Mouse (Mus musculus) forebrain, embryonic 11.5 days (tissue): ENCODE results near the gene Ccdc12. TPM values are rescaled to one million over a fixed set of nuclear protein-coding genes. Genes with fewer than 3 reads are reported as not detected.

Source experiments
- ATAC-seq: fragments of 200-750 bp; cut with Nextera tagmentation; replicated peaks from 2 replicates; pipeline ENCODE4 v1.8.0; 2017; ENCODE audit warnings: moderate TSS enrichment; ENCODE audit not compliant: low FRiP score
- DNase-seq: peaks from one replicate; pipeline ENCODE4 v3.0.0-alpha.2; 2017; ENCODE audit warnings: low spot score
- H3K27ac ChIP-seq: fragments of 300-500 bp; sonication (generic); 2 replicates; pipeline ENCODE4 v1.5.1; 2014; ENCODE audit warnings: low read depth, low read length
- H3K27me3 ChIP-seq: fragments of 300-500 bp; sonication (generic); 2 replicates; pipeline ENCODE4 v1.6.1; 2014; ENCODE audit warnings: mild to moderate bottlenecking, low read length, mixed read lengths; ENCODE audit not compliant: control insufficient read depth, insufficient read depth
- H3K36me3 ChIP-seq: fragments of 300-500 bp; sonication (generic); 2 replicates; pipeline ENCODE4 v1.6.1; 2014; ENCODE audit warnings: mild to moderate bottlenecking, low read length, moderate library complexity, mixed read lengths; ENCODE audit not compliant: control insufficient read depth, insufficient read depth
- H3K4me1 ChIP-seq: fragments of 300-500 bp; sonication (generic); replicated peaks from 2 replicates; pipeline ENCODE4 v1.6.1; 2014; ENCODE audit warnings: low read length, mixed read lengths; ENCODE audit not compliant: control insufficient read depth, insufficient read depth
- H3K4me2 ChIP-seq: fragments of 300-500 bp; sonication (generic); 2 replicates; pipeline ENCODE4 v1.6.1; 2014; ENCODE audit warnings: low read depth, mild to moderate bottlenecking, low read length, moderate library complexity, mixed read lengths; ENCODE audit not compliant: severe bottlenecking
- H3K4me3 ChIP-seq: fragments of 300-500 bp; sonication (generic); 2 replicates; pipeline ENCODE4 v1.5.1; 2014; ENCODE audit warnings: low read depth, low read length
- H3K9ac ChIP-seq: fragments of 300-500 bp; sonication (generic); 2 replicates; pipeline ENCODE4 v1.6.1; 2014; ENCODE audit warnings: low read length
- H3K9me3 ChIP-seq: fragments of 300-500 bp; sonication (generic); 2 replicates; pipeline ENCODE4 v1.6.1; 2016; ENCODE audit warnings: low read length, mixed read lengths; ENCODE audit not compliant: control insufficient read depth
- WGBS: fragments of 180-500 bp; shearing (Covaris S2); extraction: QIAGEN DNeasy Blood & Tissue Kit; methylation state at CpG from one replicate; pipeline ENCODE4 v1.1.7; 2014; 5-methylcytosine and 5-hydroxymethylcytosine counted together
- polyA plus RNA-seq: library from polyadenylated mRNA; unstranded; fragments of >200 nt; fragmentation: Nextera tagmentation; extraction: Ambion mirVana; gene quantifications from 2 replicates; pipeline ENCODE4 v1.2.1, GENCODE M21; 2014

Ccdc12 gene
- polyA plus RNA-seq, 1 experiment from 2014 or later = 149 TPM

GRCm38 (mm10) chr9:110652963-110653654 lies 3.2 kb upstream of the Ccdc12 start:
- Histone ChIP-seq H3K9me3 (no peaks in the 10 kb centered on the region), H3K36me3 (no peaks in the 10 kb centered on the region), H3K27me3 (peaks cover 7% of the 10 kb centered on the region; the same call in 1 of the 2 replicates), H3K4me2 (peak overlapping the region; percentile 98), H3K4me3 (peak overlapping the region; percentile 67), H3K4me1 (peaks cover 30% of the 10 kb centered on the region), H3K27ac (no peak overlapping the region), H3K9ac (peak overlapping the region; percentile 64)
- DNase-seq (no peak), ATAC-seq (no peak)
- WGBS = 22% methylated on average over 14 of the region's 14 CpGs

- Histone ChIP-seq H3K4me2 (peak within 1 kb of the TSS; percentile 98), H3K36me3 (no peaks in the 10 kb centered on the region), H3K9me3 (no peaks in the 10 kb centered on the region), H3K4me1 (peaks cover 30% of the 10 kb centered on the region), H3K27me3 (peaks cover 7% of the 10 kb centered on the region; the same call in 1 of the 2 replicates), H3K27ac (peak within 1 kb of the TSS; percentile 31; the same call in 1 of the 2 replicates), H3K4me3 (peak within 1 kb of the TSS; percentile 67), H3K9ac (peak within 1 kb of the TSS; percentile 64)
- DNase-seq = peak; percentile 92
- under 1% methylated on average over 75 of the region's 75 CpGs for WGBS
- ATAC-seq = peak; percentile 73
These were observed 2.4 kb upstream of the Ccdc12 start, which contains the start of gene Nbeal2 for GRCm38 (mm10) chr9:110653655-110654461. Gene Nbeal2, minus strand, starts transcription at chr9:110654161.

- Histone ChIP-seq H3K27me3 (peaks cover 7% of the 10 kb centered on the region; the same call in 1 of the 2 replicates), H3K4me2 (peak overlapping the region; percentile 98; the same call in 1 of the 2 replicates), H3K9me3 (no peaks in the 10 kb centered on the region), H3K9ac (no peak overlapping the region), H3K4me1 (peaks cover 28% of the 10 kb centered on the region), H3K27ac (peak overlapping the region; percentile 31; the same call in 1 of the 2 replicates), H3K4me3 (peak overlapping the region; percentile 67), H3K36me3 (no peaks in the 10 kb centered on the region)
- no peak for DNase-seq
- 84% methylated on average over 19 of the region's 19 CpGs for WGBS
- no peak for ATAC-seq
These were observed 1.3 kb upstream of the Ccdc12 start for GRCm38 (mm10) chr9:110654726-110655650.

GRCm38 (mm10) chr9:110655651-110656007 lies 674 bp upstream of the Ccdc12 start:
- Histone ChIP-seq H3K27me3 (peaks cover 7% of the 10 kb centered on the region; the same call in 1 of the 2 replicates), H3K4me1 (peaks cover 27% of the 10 kb centered on the region), H3K27ac (peak overlapping the region; percentile 85; the same call in 1 of the 2 replicates), H3K9me3 (no peaks in the 10 kb centered on the region), H3K4me2 (peak overlapping the region; percentile 76), H3K9ac (peak overlapping the region; percentile 86; the same call in 1 of the 2 replicates), H3K4me3 (peak overlapping the region; percentile 68), H3K36me3 (no peaks in the 10 kb centered on the region)
- DNase-seq = no peak
- 84% methylated on average over 10 of the region's 10 CpGs for WGBS
- peak; percentile 3; the same call in 1 of the 2 replicates for ATAC-seq

- 83% methylated on average over 13 of the region's 13 CpGs for WGBS
- no peak for ATAC-seq
- no peaks in the 10 kb centered on the region for H3K36me3 ChIP-seq
- peak overlapping the region; percentile 86 for H3K9ac ChIP-seq
- no peaks in the 10 kb centered on the region for H3K9me3 ChIP-seq
- no peak overlapping the region for H3K27ac ChIP-seq
- peaks cover 28% of the 10 kb centered on the region for H3K4me1 ChIP-seq
- no peak for DNase-seq
- peaks cover 5% of the 10 kb centered on the region; the same call in 1 of the 2 replicates for H3K27me3 ChIP-seq
- peak overlapping the region; percentile 76 for H3K4me2 ChIP-seq
- H3K4me3 ChIP-seq = peak overlapping the region; percentile 68
These were observed 1.3 kb downstream of the Ccdc12 start for GRCm38 (mm10) chr9:110657474-110658078.

DNA sequence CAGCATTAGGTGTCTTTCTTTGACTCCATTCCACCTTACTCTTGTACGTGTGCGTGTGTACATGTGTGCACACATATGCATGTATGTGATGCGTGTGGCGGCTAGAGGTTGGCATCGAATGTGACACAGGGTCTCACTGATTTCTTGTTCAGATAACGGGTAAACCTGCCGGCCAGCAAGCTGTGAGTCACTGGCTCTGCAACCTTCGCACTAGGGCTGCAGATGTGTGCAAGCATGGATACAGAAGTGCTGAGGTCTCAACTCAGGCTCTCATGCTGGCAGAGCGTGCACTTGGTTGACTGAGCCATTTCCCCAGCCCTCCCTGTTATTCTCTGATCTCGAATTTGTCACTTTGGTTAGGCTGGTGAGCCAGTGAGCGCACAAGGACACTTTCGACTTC lies 3.2 kb downstream of the Ccdc12 start:
- peaks cover 18% of the 10 kb centered on the region for H3K4me1 ChIP-seq
- DNase-seq (no peak), ATAC-seq (no peak)
- WGBS = 94% methylated on average over 12 of the region's 12 CpGs
- no peaks in the 10 kb centered on the region for H3K27me3 ChIP-seq
- H3K9me3 ChIP-seq = no peaks in the 10 kb centered on the region
- no peak overlapping the region for H3K9ac ChIP-seq
- no peak overlapping the region for H3K4me2 ChIP-seq
- H3K4me3 ChIP-seq = no peak overlapping the region
- H3K27ac ChIP-seq = no peak overlapping the region
- H3K36me3 ChIP-seq = no peaks in the 10 kb centered on the region

DNA sequence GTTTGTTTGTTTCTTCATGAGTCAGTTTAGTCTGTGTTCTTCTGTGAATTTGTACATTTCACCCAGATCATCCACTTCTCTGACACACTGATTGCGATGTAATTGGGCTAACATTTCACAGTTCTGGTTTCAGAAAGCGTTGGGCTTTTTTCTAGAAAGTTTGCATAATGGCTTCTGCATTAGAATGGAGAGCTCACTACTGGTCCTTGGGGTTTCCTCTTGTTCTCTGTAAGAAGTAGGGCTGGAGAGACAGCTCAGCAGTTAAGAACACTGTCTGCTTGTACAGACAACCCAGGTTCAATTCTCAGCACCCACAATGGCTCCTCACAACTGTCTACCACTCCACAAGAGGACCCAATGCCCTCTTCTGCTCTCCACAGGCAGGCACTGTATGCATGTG lies 3.9 kb downstream of the Ccdc12 start:
- ATAC-seq (no peak), DNase-seq (no peak)
- Histone ChIP-seq H3K27ac (no peak overlapping the region), H3K4me3 (no peak overlapping the region), H3K4me2 (no peak overlapping the region), H3K4me1 (peaks cover 12% of the 10 kb centered on the region), H3K9ac (no peak overlapping the region), H3K27me3 (no peaks in the 10 kb centered on the region), H3K9me3 (no peaks in the 10 kb centered on the region), H3K36me3 (no peaks in the 10 kb centered on the region)
- WGBS = 87% methylated on average over 2 of the region's 2 CpGs
